In genomic region chr1:184737876-184738479, GRCm38 (mm10) we compare ENCODE assay signal across 8 mouse cellular contexts. TPM values are rescaled to one million over a fixed set of nuclear protein-coding genes. Genes with fewer than 3 reads are reported as not detected.
DNase-seq lines count a peak whose midpoint lies in the region; ATAC-seq and TF ChIP-seq lines count a peak whose summit lies in the region.

No protein-coding gene starts in this region.

- peak; percentile 81 for TF ChIP-seq CTCF in liver, embryonic 14.5 days (IDR thresholded peaks at IDR 0.05; ENCODE audit: low read depth)

- no peaks in the 10 kb centered on the region for H3K9me3 ChIP-seq in forebrain, embryonic 15.5 days
- H3K9me3 ChIP-seq in intestine, embryonic 14.5 days (ENCODE audit: control insufficient read depth, low read length): no peaks in the 10 kb centered on the region
- no peaks in the 10 kb centered on the region for H3K9me3 ChIP-seq in liver, embryonic 14.5 days (ENCODE audit: control insufficient read depth, low read length)
- H3K9me3 ChIP-seq in neural tube, embryonic 14.5 days (ENCODE audit: control insufficient read depth, low read length): no peaks in the 10 kb centered on the region

- H3K4me1 ChIP-seq in forebrain, embryonic 15.5 days: peaks cover 4% of the 10 kb centered on the region; the same call in 1 of the 2 replicates
- peaks cover 23% of the 10 kb centered on the region for H3K4me1 ChIP-seq in intestine, embryonic 14.5 days (replicated peaks; ENCODE audit: control insufficient read depth, insufficient read depth, low read length)
- H3K4me1 ChIP-seq in liver, embryonic 14.5 days (replicated peaks; ENCODE audit: control insufficient read depth in 2 of 2, insufficient read depth in 2 of 2, low read length in 1 of 2): no peaks in the 10 kb centered on the region; a peak in 1 of 4 replicates
- H3K4me1 ChIP-seq in neural tube, embryonic 14.5 days (ENCODE audit: control insufficient read depth, insufficient read depth, low read length): no peaks in the 10 kb centered on the region

- peak; percentile 72; the same call in 1 of the 2 replicates for ATAC-seq in forebrain, embryonic 15.5 days (replicated peaks)
- peak; percentile 37; the same call in 1 of the 2 replicates for ATAC-seq in intestine, embryonic 14.5 days (replicated peaks; ENCODE audit: low FRiP score, low TSS enrichment, low read depth)
- no peak for ATAC-seq in liver, embryonic 14.5 days (ENCODE audit: insufficient read depth)
- ATAC-seq in neural tube, embryonic 14.5 days (ENCODE audit: low read depth): peak; percentile 76; the same call in 1 of the 2 replicates

- peak; percentile 61 for DNase-seq in right cerebral cortex, postnatal 4 days
- DNase-seq in right cerebral cortex, postnatal 25 days: no peak
- peak; percentile 70 for DNase-seq in adrenal gland, adult 2 months
- DNase-seq in intestine, embryonic 14.5 days (ENCODE audit: low spot score): no peak
- peak in 1 of 3 experiments; percentile 24 for DNase-seq in liver, embryonic 14.5 days (ENCODE audit: low read depth in 3 of 3, low spot score in 3 of 3)
- DNase-seq in right cerebral cortex, postnatal 36 days (ENCODE audit: low spot score in 2 of 2): no peak

- H3K27me3 ChIP-seq in forebrain, embryonic 15.5 days: peaks cover 50% of the 10 kb centered on the region
- peaks cover 24% of the 10 kb centered on the region; the same call in 1 of the 2 replicates for H3K27me3 ChIP-seq in intestine, embryonic 14.5 days (replicated peaks; ENCODE audit: control insufficient read depth, insufficient read depth, low read length)
- peaks cover 45% of the 10 kb centered on the region for H3K27me3 ChIP-seq in liver, embryonic 14.5 days (ENCODE audit: control insufficient read depth, insufficient read depth, low read length)
- peaks cover 33% of the 10 kb centered on the region for H3K27me3 ChIP-seq in neural tube, embryonic 14.5 days (ENCODE audit: control insufficient read depth, insufficient read depth, low read length)

- no peak for TF ChIP-seq EP300 in liver, embryonic 14.5 days (IDR thresholded peaks at IDR 0.05; ENCODE audit: low read depth)

- no peaks in the 10 kb centered on the region for H3K36me3 ChIP-seq in forebrain, embryonic 15.5 days
- no peaks in the 10 kb centered on the region for H3K36me3 ChIP-seq in intestine, embryonic 14.5 days (ENCODE audit: control insufficient read depth, insufficient read depth, low read length)
- no peaks in the 10 kb centered on the region for H3K36me3 ChIP-seq in liver, embryonic 14.5 days (replicated peaks; ENCODE audit: control insufficient read depth, insufficient read depth, low read depth)
- no peaks in the 10 kb centered on the region for H3K36me3 ChIP-seq in neural tube, embryonic 14.5 days (ENCODE audit: control insufficient read depth, insufficient read depth, low read length)

- H3K4me3 ChIP-seq in forebrain, embryonic 15.5 days: no peak overlapping the region
- no peak overlapping the region for H3K4me3 ChIP-seq in intestine, embryonic 14.5 days (ENCODE audit: low read depth, low read length)
- H3K4me3 ChIP-seq in liver, embryonic 14.5 days (ENCODE audit: insufficient read depth in 1 of 2, low read depth in 2 of 2, low read length in 2 of 2): no peak overlapping the region
- H3K4me3 ChIP-seq in neural tube, embryonic 14.5 days (ENCODE audit: low read depth, low read length): no peak overlapping the region

- H3K4me2 ChIP-seq in forebrain, embryonic 15.5 days (replicated peaks): no peak overlapping the region
- peak overlapping the region; percentile 23; the same call in 1 of the 2 replicates for H3K4me2 ChIP-seq in intestine, embryonic 14.5 days (ENCODE audit: low read length)
- H3K4me2 ChIP-seq in liver, embryonic 14.5 days (ENCODE audit: low read depth): no peak overlapping the region
- no peak overlapping the region for H3K4me2 ChIP-seq in neural tube, embryonic 14.5 days (ENCODE audit: low read depth, low read length)

- no peak overlapping the region for H3K27ac ChIP-seq in forebrain, embryonic 15.5 days (replicated peaks)
- H3K27ac ChIP-seq in intestine, embryonic 14.5 days (ENCODE audit: low read depth): 0 out of 2 replicates have a peak overlapping the region, but pooled peaks have one; percentile 22
- H3K27ac ChIP-seq in liver, embryonic 14.5 days: no peak overlapping the region
- no peak overlapping the region for H3K27ac ChIP-seq in neural tube, embryonic 14.5 days (ENCODE audit: low read depth, low read length)

- whole genome bisulfite sequencing in forebrain, embryonic 15.5 days: 9% methylated on average over 14 of the region's 14 CpGs
- 4% methylated on average over 14 of the region's 14 CpGs for WGBS in intestine, embryonic 14.5 days
- 3% methylated on average over 14 of the region's 14 CpGs for whole genome bisulfite sequencing in liver, embryonic 14.5 days (ENCODE audit: insufficient replicate concordance)
- 9% methylated on average over 14 of the region's 14 CpGs for WGBS in neural tube, embryonic 14.5 days

- H3K9ac ChIP-seq in forebrain, embryonic 15.5 days (replicated peaks): no peak overlapping the region
- no peak overlapping the region for H3K9ac ChIP-seq in intestine, embryonic 14.5 days (ENCODE audit: low read length)
- no peak overlapping the region for H3K9ac ChIP-seq in liver, embryonic 14.5 days (replicated peaks)
- no peak overlapping the region for H3K9ac ChIP-seq in neural tube, embryonic 14.5 days (replicated peaks; ENCODE audit: low read depth, low read length)

RNA-seq across cellular contexts. Expression of gene Hlx, which starts 5.6 kb away (rescaled TPM):
- 10 to 100 TPM in 1 of 2 experiments, 1 to 10 TPM in 1; 7.0 to 17.3 TPM for total RNA-seq in adrenal gland, adult 2 months (2021)
- polyA plus RNA-seq in adrenal gland, adult 2 months (2012; rRNA removed): 28.0 and 37.9 TPM in 2 replicates
- 1.1 and 1.5 TPM in 2 replicates for polyA plus RNA-seq in forebrain, embryonic 15.5 days (2015; fragmentation: Nextera tagmentation; extraction: Ambion mirVana)
- 49.3 and 53.4 TPM in 2 replicates for polyA plus RNA-seq in intestine, embryonic 14.5 days (2014; fragmentation: Nextera tagmentation; extraction: Ambion mirVana)
- polyA plus RNA-seq in liver, embryonic 14.5 days (2012; rRNA removed): 2.7 and 3.1 TPM in 2 replicates
- polyA plus RNA-seq in liver, embryonic 14.5 days (2014; fragmentation: Nextera tagmentation; extraction: Ambion mirVana): 3.5 and 3.9 TPM in 2 replicates
- polyA plus RNA-seq in neural tube, embryonic 14.5 days (2014; fragmentation: Nextera tagmentation; extraction: Ambion mirVana): 1.6 and 2.2 TPM in 2 replicates

Comparison
In these comparisons a context has a peak if more than half of its experiments do, and no peak if none do; other contexts are left out.
1. DNase-seq: peak in right cerebral cortex, postnatal 4 days (single experiment) and adrenal gland, adult 2 months (single experiment); none in right cerebral cortex, postnatal 25 days (single experiment), intestine, embryonic 14.5 days (single experiment) and right cerebral cortex, postnatal 36 days (0 of 2).